28 mouse cellular contexts compared by ENCODE assay signal in the genomic region with DNA sequence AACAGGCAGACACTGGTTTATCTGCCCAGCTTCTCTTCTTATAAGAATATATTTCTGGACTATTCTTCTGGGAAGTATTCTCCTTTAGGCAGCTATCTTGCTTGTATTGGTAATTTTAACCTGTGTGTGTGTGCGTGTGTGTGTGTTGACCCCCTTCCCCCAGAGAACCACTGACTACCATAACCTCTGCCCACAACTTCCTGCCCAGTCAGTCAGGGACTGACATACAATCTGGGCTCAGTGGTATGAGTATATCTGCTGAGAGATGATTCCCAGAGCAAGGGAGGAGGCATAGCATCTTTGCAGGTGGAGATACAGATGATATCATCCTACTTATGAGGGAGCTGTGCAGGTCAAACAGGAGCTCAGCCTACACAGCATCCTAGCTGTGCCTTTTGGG.
DNase-seq lines count a peak whose midpoint lies in the region; ATAC-seq and TF ChIP-seq lines count a peak whose summit lies in the region.
"Had no signal": no experiment of that assay in that cellular context is flagged by ENCODE, and none has a peak within 500 bp of the region (broad histone marks: within the 10 kb centered on the region; RNA-seq: fewer than 3 reads in every experiment).

No protein-coding gene starts in this region.

- DNase-seq in CD4-positive, CD25-positive, alpha-beta regulatory T cell, adult 2 months (ENCODE audit: low read depth, low spot score), result peak; percentile 9
- DNase-seq in adipocyte (ENCODE audit: low spot score), result no peak
- no peak for DNase-seq in hindbrain, postnatal 0 days (ENCODE audit: low spot score)
- DNase-seq in heart, postnatal 14 days, result no peak
- DNase-seq: adrenal gland, adult 2 months; adrenal gland, postnatal 14 days; cerebellum, adult 11 months; cerebellum, adult 8-10 months; cerebellum, postnatal 10 days; cerebellum, postnatal 36 days; gastrocnemius, adult 2 months; gastrocnemius, postnatal 14 days; heart, adult 18-20 months; heart, postnatal 10 days; heart, postnatal 4 days; kidney, adult 2 months had no signal

- 91% methylated on average over 1 of the region's 1 CpGs for WGBS in hindbrain, postnatal 0 days

- intact Hi-C loops in heart, postnatal 14 days (cut with DNase I), result no loop called here

- no peak overlapping the region for H3K4me3 ChIP-seq in hindbrain, postnatal 0 days (ENCODE audit: low read length)
- H3K4me3 ChIP-seq: forebrain, embryonic 10.5 days; forebrain, embryonic 13.5 days; gastrocnemius, adult 2 months; heart, embryonic 12.5 days; heart, embryonic 15.5 days; hindbrain, embryonic 12.5 days; hindbrain, embryonic 15.5 days had no signal

- no peak for TF ChIP-seq CTCF in hindbrain, postnatal 0 days (IDR thresholded peaks at IDR 0.05; ENCODE audit: low read depth)

- no peak overlapping the region for H3K9ac ChIP-seq in hindbrain, postnatal 0 days (replicated peaks; ENCODE audit: low read length)
- H3K9ac ChIP-seq: forebrain, embryonic 13.5 days; heart, embryonic 12.5 days; heart, embryonic 15.5 days; hindbrain, embryonic 12.5 days; hindbrain, embryonic 15.5 days had no signal

- no peaks in the 10 kb centered on the region for H3K27me3 ChIP-seq in hindbrain, postnatal 0 days (ENCODE audit: insufficient read depth, low read length)
- H3K27me3 ChIP-seq: forebrain, embryonic 13.5 days; heart, embryonic 12.5 days; heart, embryonic 15.5 days; hindbrain, embryonic 12.5 days; hindbrain, embryonic 15.5 days; Patski had no signal

- H3K27ac ChIP-seq in hindbrain, postnatal 0 days, result no peak overlapping the region
- H3K27ac ChIP-seq: forebrain, embryonic 10.5 days; forebrain, embryonic 13.5 days; gastrocnemius, adult 2 months; heart, embryonic 15.5 days; hindbrain, embryonic 12.5 days; hindbrain, embryonic 15.5 days had no signal

- H3K4me1 ChIP-seq in hindbrain, postnatal 0 days (ENCODE audit: insufficient read depth, low read length), result no peaks in the 10 kb centered on the region
- H3K4me1 ChIP-seq: forebrain, embryonic 13.5 days; heart, embryonic 12.5 days; heart, embryonic 15.5 days; hindbrain, embryonic 12.5 days; hindbrain, embryonic 15.5 days had no signal

- ATAC-seq in common myeloid progenitor, adult 5-6 weeks (replicated peaks; ENCODE audit: low read depth, poor library complexity, severe bottlenecking), result peak; percentile 47; the same call in 1 of the 2 replicates
- ATAC-seq in inflammation-experienced regulatory T-cells, adult 6 months, result peak; percentile 28
- no peak for ATAC-seq in hindbrain, postnatal 0 days
- ATAC-seq: forebrain, embryonic 13.5 days; forebrain, embryonic 16.5 days; intestine, postnatal 0 days; Patski had no signal

- no peaks in the 10 kb centered on the region for H3K9me3 ChIP-seq in hindbrain, postnatal 0 days (ENCODE audit: low read length)
- H3K9me3 ChIP-seq: forebrain, embryonic 13.5 days; heart, embryonic 15.5 days; hindbrain, embryonic 15.5 days had no signal

- H3K4me2 ChIP-seq in hindbrain, postnatal 0 days (ENCODE audit: low read depth, low read length), result no peak overlapping the region
- H3K4me2 ChIP-seq: forebrain, embryonic 13.5 days; heart, embryonic 12.5 days; heart, embryonic 15.5 days; hindbrain, embryonic 12.5 days; hindbrain, embryonic 15.5 days had no signal

- no peaks in the 10 kb centered on the region for H3K36me3 ChIP-seq in hindbrain, postnatal 0 days (ENCODE audit: insufficient read depth, low read length)
- H3K36me3 ChIP-seq: forebrain, embryonic 10.5 days; G1E; heart, embryonic 12.5 days; heart, embryonic 15.5 days; hindbrain, embryonic 12.5 days; hindbrain, embryonic 15.5 days had no signal
